Mouse (Mus musculus) E14TG2a.4 (cell line): ENCODE data around the gene C1qb.

Experiments used
- H3K27me3 ChIP-seq: 2 replicates; pipeline ENCODE4 v1.6.1; 2014; ENCODE audit warnings: low read length, control low read depth; ENCODE audit not compliant: insufficient read depth
- H3K36me3 ChIP-seq: 2 replicates; pipeline ENCODE4 v1.6.1; 2014; ENCODE audit warnings: low read length, control low read depth; ENCODE audit not compliant: insufficient read depth
- H3K4me1 ChIP-seq: replicated peaks from 2 replicates; pipeline ENCODE4 v1.6.1; 2014; ENCODE audit warnings: low read depth, low read length, control low read depth
- H3K4me3 ChIP-seq: replicated peaks from 2 replicates; pipeline ENCODE4 v1.5.1; 2014; ENCODE audit warnings: mild to moderate bottlenecking, low read length
- H3K9me3 ChIP-seq: 2 replicates; pipeline ENCODE4 v1.6.1; 2014; ENCODE audit warnings: low read length, control low read depth
- CTCF ChIP-seq: conservative IDR thresholded peaks from 2 replicates; pipeline ENCODE4 v1.5.1; 2014; ENCODE audit warnings: low read length
- NANOG ChIP-seq: IDR thresholded peaks from 2 replicates; pipeline ENCODE4 v1.6.1; 2014; ENCODE audit warnings: borderline replicate concordance, low read length, mixed read lengths
- POU5F1 ChIP-seq: IDR thresholded peaks from 2 replicates; pipeline ENCODE4 v1.6.1; 2014; ENCODE audit warnings: low read length, borderline replicate concordance

Gene C1qb

GRCm38 (mm10) chr4:136834815-136835620, 51.0 kb downstream of the C1qb start:
- no peaks in the 10 kb centered on the region for H3K9me3 ChIP-seq
- TF ChIP-seq CTCF, result no peak
- TF ChIP-seq NANOG, result no peak
- TF ChIP-seq POU5F1, result no peak
- peaks cover 70% of the 10 kb centered on the region for H3K4me1 ChIP-seq
- peaks cover 75% of the 10 kb centered on the region for H3K27me3 ChIP-seq
- H3K36me3 ChIP-seq, result no peaks in the 10 kb centered on the region
- peak overlapping the region; percentile 87 for H3K4me3 ChIP-seq

GRCm38 (mm10) chr4:136834439-136834814, 51.6 kb downstream of the C1qb start:
- H3K27me3 ChIP-seq, result peaks cover 73% of the 10 kb centered on the region
- H3K4me3 ChIP-seq, result peak overlapping the region; percentile 87
- TF ChIP-seq CTCF (no peak), POU5F1 (no peak), NANOG (no peak)
- no peaks in the 10 kb centered on the region for H3K9me3 ChIP-seq
- H3K4me1 ChIP-seq, result peaks cover 73% of the 10 kb centered on the region
- H3K36me3 ChIP-seq, result no peaks in the 10 kb centered on the region

- H3K27me3 ChIP-seq, result peaks cover 70% of the 10 kb centered on the region
- H3K4me3 ChIP-seq, result peak overlapping the region; percentile 87
- TF ChIP-seq POU5F1 (no peak), NANOG (no peak), CTCF (no peak)
- H3K36me3 ChIP-seq, result no peaks in the 10 kb centered on the region
- H3K9me3 ChIP-seq, result no peaks in the 10 kb centered on the region
- peaks cover 76% of the 10 kb centered on the region for H3K4me1 ChIP-seq
Measured at GRCm38 (mm10) chr4:136833619-136834351, 52.2 kb downstream of the C1qb start.

GRCm38 (mm10) chr4:136832559-136833232, 53.3 kb downstream of the C1qb start:
- Histone ChIP-seq H3K9me3 (no peaks in the 10 kb centered on the region), H3K36me3 (no peaks in the 10 kb centered on the region), H3K27me3 (peaks cover 59% of the 10 kb centered on the region), H3K4me1 (peaks cover 70% of the 10 kb centered on the region), H3K4me3 (no peak overlapping the region)
- no peak for TF ChIP-seq POU5F1
- TF ChIP-seq CTCF, result no peak
- TF ChIP-seq NANOG, result no peak

- peaks cover 44% of the 10 kb centered on the region for H3K27me3 ChIP-seq
- H3K36me3 ChIP-seq, result no peaks in the 10 kb centered on the region
- peaks cover 76% of the 10 kb centered on the region for H3K4me1 ChIP-seq
- H3K9me3 ChIP-seq, result no peaks in the 10 kb centered on the region
- H3K4me3 ChIP-seq, result peak overlapping the region; percentile 52
- TF ChIP-seq POU5F1, result no peak
- no peak for TF ChIP-seq NANOG
- no peak for TF ChIP-seq CTCF
Measured at GRCm38 (mm10) chr4:136830272-136830823, 55.6 kb downstream of the C1qb start.
